Mouse (Mus musculus) cerebellum, adult 18-20 months (tissue): ENCODE results near the gene Srsf5.
"Not testable (repeated sequence)": the region's sequence is repeated elsewhere in the genome, so short reads cannot be mapped to it uniquely, and the experiment has no call there.

Source experiments
- DNase-seq, 2 experiments: peaks; one replicate each; pipeline ENCODE4 v3.0.0; 2021

Gene Srsf5

GRCm38 (mm10) chr12:80949603-80950002 lies 4.3 kb downstream of the Srsf5 start:
- not testable (repeated sequence) for DNase-seq

- no peak for DNase-seq
These were observed 6.4 kb downstream of the Srsf5 start for GRCm38 (mm10) chr12:80951640-80952219.

GRCm38 (mm10) chr12:80952526-80952925 lies 7.2 kb downstream of the Srsf5 start:
- DNase-seq = no peak

GRCm38 (mm10) chr12:80956039-80956438 lies 10.7 kb downstream of the Srsf5 start:
- DNase-seq = no peak

- no peak for DNase-seq
These were observed 12.7 kb downstream of the Srsf5 start for GRCm38 (mm10) chr12:80957961-80958360.

GRCm38 (mm10) chr12:80962566-80962965 lies 17.3 kb downstream of the Srsf5 start:
- no peak for DNase-seq

GRCm38 (mm10) chr12:80966059-80966838 lies 20.9 kb downstream of the Srsf5 start:
- DNase-seq = no peak

- DNase-seq = no peak
These were observed 22.6 kb downstream of the Srsf5 start for GRCm38 (mm10) chr12:80967918-80968317.

- DNase-seq = no peak
These were observed 23.3 kb downstream of the Srsf5 start, which contains the start of gene Slc10a1 for GRCm38 (mm10) chr12:80968605-80969004. TSS of gene Slc10a1 (minus strand) at chr12:80968705.

GRCm38 (mm10) chr12:80970181-80970705 lies 24.9 kb downstream of the Srsf5 start:
- DNase-seq = no peak

GRCm38 (mm10) chr12:80971756-80972155 lies 26.5 kb downstream of the Srsf5 start:
- DNase-seq = no peak

GRCm38 (mm10) chr12:80975939-80976671 lies 30.8 kb downstream of the Srsf5 start:
- no peak for DNase-seq

- DNase-seq = peak; percentile 57 to 84
These were observed 37.0 kb downstream of the Srsf5 start for GRCm38 (mm10) chr12:80982326-80982725.

- peak; percentile 27 to 39 for DNase-seq
These were observed 38.4 kb downstream of the Srsf5 start for GRCm38 (mm10) chr12:80983695-80984094.

- DNase-seq = no peak
These were observed 41.3 kb downstream of the Srsf5 start for GRCm38 (mm10) chr12:80986628-80987027.

GRCm38 (mm10) chr12:80988286-80988685 lies 43.0 kb downstream of the Srsf5 start:
- no peak for DNase-seq

GRCm38 (mm10) chr12:80990901-80991445 lies 45.7 kb downstream of the Srsf5 start:
- no peak for DNase-seq

GRCm38 (mm10) chr12:80991806-80992205 lies 46.5 kb downstream of the Srsf5 start:
- no peak for DNase-seq

- DNase-seq = no peak
These were observed 47.3 kb downstream of the Srsf5 start for GRCm38 (mm10) chr12:80992540-80993122.

- no peak for DNase-seq
These were observed 48.5 kb downstream of the Srsf5 start for GRCm38 (mm10) chr12:80993773-80994172.

- no peak for DNase-seq
These were observed 50.0 kb downstream of the Srsf5 start for GRCm38 (mm10) chr12:80995326-80995725.

- no peak for DNase-seq
These were observed 52.3 kb downstream of the Srsf5 start for GRCm38 (mm10) chr12:80997652-80998051.
